Mouse (Mus musculus) small intestine, adult 2 months (tissue): Measurements from ENCODE around the gene Golga1.

Experiments
- CTCF ChIP-seq: fragments of 200-500 bp; IDR thresholded peaks from 2 replicates; pipeline ENCODE4 v1.5.1; 2012; ENCODE audit warnings: low read depth, mild to moderate bottlenecking, control low read depth, inconsistent platforms, low read length, moderate library complexity, mixed read lengths; ENCODE audit not compliant: insufficient replicate concordance, insufficient read length; ENCODE audit errors: extremely low read depth
- POLR2A ChIP-seq: fragments of 200-500 bp; IDR thresholded peaks from 2 replicates; pipeline ENCODE4 v1.6.1; 2012; ENCODE audit warnings: low read depth, mild to moderate bottlenecking, control low read depth, inconsistent platforms, low read length, moderate library complexity

GRCm38 (mm10) chr2:38973223-38973622 lies 92.1 kb downstream of the Golga1 start:
- TF ChIP-seq CTCF (no peak), POLR2A (no peak)
